Mouse (Mus musculus) heart, embryonic 15.5 days (tissue): ENCODE results near the gene 4833427G06Rik. TPM values are rescaled to one million over a fixed set of nuclear protein-coding genes. Genes with fewer than 3 reads are reported as not detected.

Source experiments
- ATAC-seq: fragments of 200-750 bp; cut with Nextera tagmentation; replicated peaks from 2 replicates; pipeline ENCODE4 v1.8.0; 2017; ENCODE audit warnings: low read depth, moderate TSS enrichment; ENCODE audit not compliant: insufficient number of reproducible peaks, insufficient read depth, low FRiP score
- H3K27ac ChIP-seq: fragments of 300-500 bp; sonication (generic); 2 replicates; pipeline ENCODE4 v1.5.1; 2015; ENCODE audit warnings: mild to moderate bottlenecking, inconsistent platforms
- H3K27me3 ChIP-seq: fragments of 300-500 bp; sonication (generic); 2 replicates; pipeline ENCODE4 v1.6.1; 2015; ENCODE audit warnings: inconsistent platforms
- H3K36me3 ChIP-seq: fragments of 300-500 bp; sonication (generic); 2 replicates; pipeline ENCODE4 v1.6.1; 2015; ENCODE audit warnings: mild to moderate bottlenecking, inconsistent platforms
- H3K4me1 ChIP-seq: fragments of 300-500 bp; sonication (generic); replicated peaks from 2 replicates; pipeline ENCODE4 v1.6.1; 2015; ENCODE audit warnings: inconsistent platforms
- H3K4me2 ChIP-seq: fragments of 300-500 bp; sonication (generic); 2 replicates; pipeline ENCODE4 v1.6.1; 2015; ENCODE audit warnings: inconsistent platforms, mild to moderate bottlenecking, moderate library complexity
- H3K4me3 ChIP-seq: fragments of 300-500 bp; sonication (generic); 2 replicates; pipeline ENCODE4 v1.5.1; 2015; ENCODE audit warnings: mild to moderate bottlenecking, inconsistent platforms
- H3K9ac ChIP-seq: fragments of 300-500 bp; sonication (generic); 2 replicates; pipeline ENCODE4 v1.6.1; 2015; ENCODE audit warnings: mild to moderate bottlenecking, inconsistent platforms
- H3K9me3 ChIP-seq: fragments of 300-500 bp; sonication (generic); replicated peaks from 2 replicates; pipeline ENCODE4 v1.6.1; 2016; ENCODE audit warnings: inconsistent platforms
- WGBS: fragments of 180-500 bp; shearing (Covaris S2); methylation state at CpG from one replicate; pipeline ENCODE4 v1.1.7; 2015; ENCODE audit warnings: mixed read lengths; 5-methylcytosine and 5-hydroxymethylcytosine counted together
- polyA plus RNA-seq: library from polyadenylated mRNA; unstranded; fragments of >200 nt; fragmentation: Nextera tagmentation; extraction: Ambion mirVana; gene quantifications from 2 replicates; pipeline ENCODE4 v1.2.1, GENCODE M21; 2015

The 4833427G06Rik gene
- polyA plus RNA-seq, 1 experiment from 2014 or later: not detected

GRCm38 (mm10) chr9:51060601-51061000 lies 41.3 kb downstream of the 4833427G06Rik start, which contains the start of gene Btg4:
TSS of gene Btg4 (plus strand) at chr9:51060901.
- no peaks in the 10 kb centered on the region for H3K9me3 ChIP-seq
- H3K27me3 ChIP-seq: no peaks in the 10 kb centered on the region
- 82% methylated on average over 2 of the region's 2 CpGs for WGBS
- H3K36me3 ChIP-seq: 0 out of 2 replicates have a peak, but pooled peaks cover 6% of the 10 kb centered on the region
- no peak within 1 kb of the TSS for H3K4me3 ChIP-seq
- no peak within 1 kb of the TSS for H3K9ac ChIP-seq
- H3K4me1 ChIP-seq: no peaks in the 10 kb centered on the region
- no peak within 1 kb of the TSS for H3K4me2 ChIP-seq
- H3K27ac ChIP-seq: no peak within 1 kb of the TSS
- ATAC-seq: no peak

- no peak for ATAC-seq
- no peaks in the 10 kb centered on the region for H3K27me3 ChIP-seq
- 55% methylated on average over 4 of the region's 4 CpGs for WGBS
- no peak overlapping the region for H3K27ac ChIP-seq
- H3K36me3 ChIP-seq: 0 out of 2 replicates have a peak, but pooled peaks cover 6% of the 10 kb centered on the region
- no peaks in the 10 kb centered on the region for H3K4me1 ChIP-seq
- no peak overlapping the region for H3K4me3 ChIP-seq
- no peak overlapping the region for H3K9ac ChIP-seq
- H3K4me2 ChIP-seq: no peak overlapping the region
- H3K9me3 ChIP-seq: no peaks in the 10 kb centered on the region
Measured at GRCm38 (mm10) chr9:51058951-51059521, 42.8 kb downstream of the 4833427G06Rik start.

GRCm38 (mm10) chr9:51056360-51057324 lies 45.2 kb downstream of the 4833427G06Rik start:
- Histone ChIP-seq H3K36me3 (no peaks in the 10 kb centered on the region), H3K4me2 (no peak overlapping the region), H3K9ac (no peak overlapping the region), H3K9me3 (no peaks in the 10 kb centered on the region), H3K27ac (no peak overlapping the region), H3K4me1 (no peaks in the 10 kb centered on the region), H3K4me3 (no peak overlapping the region), H3K27me3 (no peaks in the 10 kb centered on the region)
- ATAC-seq: no peak
- 66% methylated on average over 3 of the region's 3 CpGs for WGBS

GRCm38 (mm10) chr9:51052180-51052579 lies 49.7 kb downstream of the 4833427G06Rik start:
- no peak for ATAC-seq
- Histone ChIP-seq H3K27ac (no peak overlapping the region), H3K36me3 (no peaks in the 10 kb centered on the region), H3K9me3 (no peaks in the 10 kb centered on the region), H3K4me3 (no peak overlapping the region), H3K9ac (no peak overlapping the region), H3K4me1 (no peaks in the 10 kb centered on the region), H3K4me2 (no peak overlapping the region), H3K27me3 (no peaks in the 10 kb centered on the region)
- WGBS: 33% methylated on average over 3 of the region's 3 CpGs

GRCm38 (mm10) chr9:51042136-51042535 lies 59.7 kb downstream of the 4833427G06Rik start:
- Histone ChIP-seq H3K27me3 (no peaks in the 10 kb centered on the region), H3K27ac (no peak overlapping the region), H3K4me2 (no peak overlapping the region), H3K9ac (no peak overlapping the region), H3K36me3 (no peaks in the 10 kb centered on the region), H3K4me3 (no peak overlapping the region), H3K4me1 (no peaks in the 10 kb centered on the region), H3K9me3 (no peaks in the 10 kb centered on the region)
- no peak for ATAC-seq
- WGBS: 62% methylated on average over 6 of the region's 6 CpGs

- H3K9ac ChIP-seq: no peak overlapping the region
- no peaks in the 10 kb centered on the region for H3K27me3 ChIP-seq
- H3K4me1 ChIP-seq: no peaks in the 10 kb centered on the region
- H3K4me2 ChIP-seq: no peak overlapping the region
- no peaks in the 10 kb centered on the region for H3K36me3 ChIP-seq
- no peaks in the 10 kb centered on the region for H3K9me3 ChIP-seq
- no peak for ATAC-seq
- WGBS: 84% methylated on average over 7 of the region's 7 CpGs
- H3K27ac ChIP-seq: no peak overlapping the region
- no peak overlapping the region for H3K4me3 ChIP-seq
Measured at GRCm38 (mm10) chr9:51041491-51041980, 60.3 kb downstream of the 4833427G06Rik start.

GRCm38 (mm10) chr9:51032785-51033529 lies 68.9 kb downstream of the 4833427G06Rik start:
- 68% methylated on average over 3 of the region's 3 CpGs for WGBS
- H3K4me1 ChIP-seq: 0 out of 2 replicates have a peak, but pooled peaks cover 9% of the 10 kb centered on the region
- H3K27ac ChIP-seq: no peak overlapping the region
- no peaks in the 10 kb centered on the region for H3K27me3 ChIP-seq
- H3K4me2 ChIP-seq: no peak overlapping the region
- no peaks in the 10 kb centered on the region for H3K9me3 ChIP-seq
- no peak overlapping the region for H3K9ac ChIP-seq
- H3K36me3 ChIP-seq: no peaks in the 10 kb centered on the region
- H3K4me3 ChIP-seq: no peak overlapping the region
- ATAC-seq: no peak

- H3K9me3 ChIP-seq: no peaks in the 10 kb centered on the region
- no peak for ATAC-seq
- 0 out of 2 replicates have a peak, but pooled peaks cover 9% of the 10 kb centered on the region for H3K4me1 ChIP-seq
- H3K4me3 ChIP-seq: no peak overlapping the region
- WGBS: 74% methylated on average over 8 of the region's 8 CpGs
- no peak overlapping the region for H3K9ac ChIP-seq
- H3K27ac ChIP-seq: no peak overlapping the region
- H3K36me3 ChIP-seq: no peaks in the 10 kb centered on the region
- no peak overlapping the region for H3K4me2 ChIP-seq
- H3K27me3 ChIP-seq: no peaks in the 10 kb centered on the region
Measured at GRCm38 (mm10) chr9:51032291-51032690, 69.6 kb downstream of the 4833427G06Rik start.

GRCm38 (mm10) chr9:51031603-51032002 lies 70.3 kb downstream of the 4833427G06Rik start:
- no peak for ATAC-seq
- Histone ChIP-seq H3K4me1 (0 out of 2 replicates have a peak, but pooled peaks cover 9% of the 10 kb centered on the region), H3K9me3 (no peaks in the 10 kb centered on the region), H3K27ac (no peak overlapping the region), H3K36me3 (no peaks in the 10 kb centered on the region), H3K9ac (no peak overlapping the region), H3K27me3 (no peaks in the 10 kb centered on the region), H3K4me3 (no peak overlapping the region), H3K4me2 (no peak overlapping the region)
- 35% methylated on average over 6 of the region's 6 CpGs for WGBS
